Mouse (Mus musculus) heart, embryonic 14.5 days (tissue): ENCODE results near the gene Mall. TPM values are rescaled to one million over a fixed set of nuclear protein-coding genes. Genes with fewer than 3 reads are reported as not detected.

Experiments used
- ATAC-seq: fragments of 200-750 bp; cut with Nextera tagmentation; 2 replicates; pipeline ENCODE4 v1.8.0; 2017; ENCODE audit warnings: low read depth, moderate TSS enrichment; ENCODE audit not compliant: insufficient number of reproducible peaks, insufficient read depth, low FRiP score
- H3K27ac ChIP-seq, 2 experiments: fragments of 200-500 bp in 1 of 2; fragments of 300-500 bp in 1 of 2; sonication (generic) in 1 of 2; replicated peaks in 1 of 2; 2 replicates each; pipeline ENCODE4 v1.5.1; 2012 to 2014; ENCODE audit warnings: low read depth in 2 of 2, low read length in 2 of 2, control low read depth in 1 of 2, mild to moderate bottlenecking in 1 of 2, mixed read lengths in 1 of 2; ENCODE audit not compliant: control insufficient read depth in 1 of 2, insufficient read depth in 1 of 2
- H3K27me3 ChIP-seq: fragments of 300-500 bp; sonication (generic); 2 replicates; pipeline ENCODE4 v1.6.1; 2014; ENCODE audit warnings: mild to moderate bottlenecking, low read length, control low read depth; ENCODE audit not compliant: control insufficient read depth, insufficient read depth
- H3K36me3 ChIP-seq: fragments of 300-500 bp; sonication (generic); 2 replicates; pipeline ENCODE4 v1.6.1; 2014; ENCODE audit warnings: mild to moderate bottlenecking, control low read depth, low read length, mixed read lengths; ENCODE audit not compliant: control insufficient read depth, insufficient read depth
- H3K4me1 ChIP-seq, 2 experiments: fragments of 200-500 bp in 1 of 2; fragments of 300-500 bp in 1 of 2; sonication (generic) in 1 of 2; 2 replicates each; pipeline ENCODE4 v1.6.1; 2012 to 2014; ENCODE audit warnings: low read length in 2 of 2, control low read depth in 1 of 2, mixed read lengths in 1 of 2; ENCODE audit not compliant: control insufficient read depth in 2 of 2, insufficient read depth in 2 of 2
- H3K4me2 ChIP-seq: fragments of 300-500 bp; sonication (generic); 2 replicates; pipeline ENCODE4 v1.6.1; 2014; ENCODE audit warnings: mild to moderate bottlenecking, low read length
- H3K4me3 ChIP-seq, 2 experiments: fragments of 200-500 bp in 1 of 2; fragments of 300-500 bp in 1 of 2; sonication (generic) in 1 of 2; 2 replicates each; pipeline ENCODE4 v1.5.1; 2012 to 2014; ENCODE audit warnings: low read length in 2 of 2, mild to moderate bottlenecking in 2 of 2, control low read depth in 1 of 2, low read depth in 1 of 2, moderate library complexity in 1 of 2; ENCODE audit not compliant: control insufficient read depth in 1 of 2, insufficient read depth in 1 of 2
- H3K9ac ChIP-seq: fragments of 300-500 bp; sonication (generic); 2 replicates; pipeline ENCODE4 v1.6.1; 2014; ENCODE audit warnings: mild to moderate bottlenecking, low read length
- H3K9me3 ChIP-seq: fragments of 300-500 bp; sonication (generic); 2 replicates; pipeline ENCODE4 v1.6.1; 2016; ENCODE audit warnings: low read length, control low read depth; ENCODE audit not compliant: control insufficient read depth
- WGBS: fragments of 180-500 bp; shearing (Covaris S2); extraction: QIAGEN DNeasy Blood & Tissue Kit; methylation state at CpG from one replicate; pipeline ENCODE4 v1.1.7; 2014; 5-methylcytosine and 5-hydroxymethylcytosine counted together
- polyA plus RNA-seq: library from polyadenylated mRNA; unstranded; fragments of >200 nt; fragmentation: Nextera tagmentation; extraction: Ambion mirVana; gene quantifications from 2 replicates; pipeline ENCODE4 v1.2.1, GENCODE M21; 2014

Mall gene
- polyA plus RNA-seq, 1 experiment from 2014 or later = 7.2 TPM

GRCm38 (mm10) chr2:127656086-127656720 lies 73.5 kb downstream of the Mall start, which contains the start of gene Mal:
Gene Mal, minus strand, starts transcription at chr2:127656695.
- Histone ChIP-seq H3K27me3 (peaks cover 67% of the 10 kb centered on the region), H3K27ac (no peak within 1 kb of the TSS), H3K4me3 (peak within 1 kb of the TSS; percentile 49 to 51), H3K9ac (peak within 1 kb of the TSS; percentile 64), H3K9me3 (no peaks in the 10 kb centered on the region), H3K36me3 (no peaks in the 10 kb centered on the region), H3K4me1 (peaks cover 3 to 11% of the 10 kb centered on the region in 2 experiments; a peak in 3 of 4 replicates), H3K4me2 (peak within 1 kb of the TSS; percentile 92)
- ATAC-seq = 0 out of 2 replicates have a peak, but pooled peaks have one; percentile 25
- 1% methylated on average over 40 of the region's 43 CpGs for WGBS

GRCm38 (mm10) chr2:127655419-127655818 lies 74.3 kb downstream of the Mall start:
- Histone ChIP-seq H3K4me2 (peak overlapping the region; percentile 92), H3K4me3 (peak overlapping the region; percentile 5 to 51; a peak in 3 of 4 replicates), H3K27me3 (peaks cover 67% of the 10 kb centered on the region), H3K9ac (no peak overlapping the region), H3K27ac (no peak overlapping the region), H3K4me1 (peaks cover 3 to 11% of the 10 kb centered on the region in 2 experiments; a peak in 3 of 4 replicates), H3K36me3 (no peaks in the 10 kb centered on the region), H3K9me3 (no peaks in the 10 kb centered on the region)
- no peak for ATAC-seq
- WGBS = 12% methylated on average over 9 of the region's 9 CpGs

GRCm38 (mm10) chr2:127654786-127655185 lies 74.9 kb downstream of the Mall start:
- H3K27me3 ChIP-seq = peaks cover 67% of the 10 kb centered on the region
- no peak for ATAC-seq
- H3K27ac ChIP-seq = no peak overlapping the region
- H3K4me1 ChIP-seq = peaks cover 3 to 11% of the 10 kb centered on the region in 2 experiments; a peak in 3 of 4 replicates
- 58% methylated on average over 3 of the region's 3 CpGs for WGBS
- no peaks in the 10 kb centered on the region for H3K9me3 ChIP-seq
- H3K36me3 ChIP-seq = no peaks in the 10 kb centered on the region
- no peak overlapping the region for H3K9ac ChIP-seq
- no peak overlapping the region for H3K4me2 ChIP-seq
- no peak overlapping the region for H3K4me3 ChIP-seq

Other genes with a start within 250 kb of the Mall start
- 1.2 and 1.4 TPM in 2 replicates for gene Kcnip3, start 207.8 kb downstream of the Mall start, polyA plus RNA-seq
- not detected in 2 replicates for gene Prom2, start 188.5 kb downstream of the Mall start, polyA plus RNA-seq
- gene Zfp661, start 142.8 kb downstream of the Mall start, polyA plus RNA-seq = 1.8 and 2.4 TPM in 2 replicates
- 122 and 132 TPM in 2 replicates for gene Mrps5, start 142.7 kb downstream of the Mall start, polyA plus RNA-seq
- 2.1 and 2.6 TPM in 2 replicates for gene Mal, start 73.2 kb downstream of the Mall start, polyA plus RNA-seq
- gene Nphp1, start 59.0 kb upstream of the Mall start, polyA plus RNA-seq = 16.1 and 17.3 TPM in 2 replicates
- 47.7 and 50.4 TPM in 2 replicates for gene Mtln, start 62.6 kb upstream of the Mall start, polyA plus RNA-seq
- 23.0 and 23.2 TPM in 2 replicates for gene Bub1, start 101.9 kb upstream of the Mall start, polyA plus RNA-seq
- gene Acoxl, start 108.9 kb upstream of the Mall start, polyA plus RNA-seq = 0.19 and 0.26 TPM in 2 replicates